Mouse (Mus musculus) kidney, adult 8-10 months (tissue): ENCODE data around the gene Maml2.
A peak's percentile ranks its signal among the peaks of the same experiment; 100 is the strongest.

ENCODE experiments used
- DNase-seq, 2 experiments: peaks; one replicate each; pipeline ENCODE4 v3.0.0; 2022

The Maml2 gene

DNA sequence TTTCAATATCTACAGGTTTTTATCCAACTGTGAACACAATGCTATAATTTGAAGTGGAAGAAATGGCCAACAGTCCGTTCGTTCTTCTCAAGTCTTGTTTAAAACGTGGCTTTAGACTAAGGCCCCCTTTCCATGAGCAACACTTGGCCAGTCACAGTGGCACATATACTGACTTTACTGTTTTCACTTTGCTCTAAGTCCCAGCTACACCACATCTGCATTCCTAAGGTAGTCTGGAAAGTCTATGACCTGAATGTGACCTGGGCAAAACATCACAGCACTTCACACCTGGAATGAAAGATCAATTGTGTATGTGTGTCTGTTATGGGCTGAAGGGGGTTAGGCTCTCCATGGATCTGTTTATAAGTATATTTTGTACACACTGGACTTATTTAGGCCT lies 151.0 kb downstream of the Maml2 start:
- DNase-seq = no peak

DNA sequence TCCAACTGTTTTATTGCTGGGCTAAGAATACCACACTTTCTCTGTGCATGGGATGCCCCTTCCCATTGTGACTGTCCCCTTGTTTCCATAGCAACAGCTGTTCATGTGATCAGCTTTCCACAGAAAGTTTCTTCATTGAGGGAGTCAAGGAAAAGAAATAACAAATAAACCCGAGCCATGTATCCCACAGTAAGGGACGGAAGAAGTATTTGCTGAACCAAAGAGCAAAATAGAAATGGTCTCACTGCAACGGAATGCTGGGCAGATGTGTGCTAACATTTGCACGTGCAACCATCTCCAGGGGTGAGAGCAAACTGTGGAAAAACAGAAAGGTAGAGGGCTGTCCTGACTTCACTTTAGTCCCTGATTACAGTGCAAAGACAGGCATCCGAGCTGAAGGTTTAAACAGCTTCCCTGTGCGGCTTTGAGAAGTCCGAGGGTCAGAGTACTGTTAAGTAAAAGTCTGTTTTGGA lies 156.9 kb downstream of the Maml2 start:
- no peak for DNase-seq

DNA sequence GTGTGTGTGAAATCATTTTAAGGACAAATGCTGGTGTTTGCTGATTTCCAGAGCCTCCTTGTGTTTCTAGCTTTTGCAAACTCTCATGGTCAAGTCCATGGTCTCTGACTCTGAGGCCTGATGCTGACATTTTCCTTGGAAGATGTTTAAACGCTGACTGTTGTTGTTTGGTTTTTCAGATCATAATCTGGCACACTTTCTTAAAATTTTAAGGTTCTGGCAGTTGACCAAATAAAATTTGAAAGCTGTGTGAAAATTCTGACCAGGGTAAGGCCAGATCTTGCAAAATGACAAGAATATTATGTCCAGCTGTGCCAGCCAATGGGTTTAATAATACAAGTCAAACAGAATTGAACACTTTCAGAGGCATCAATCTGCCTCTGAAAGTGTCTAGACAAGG lies 157.5 kb downstream of the Maml2 start:
- DNase-seq = no peak

- no peak for DNase-seq
Observed at GRCm38 (mm10) chr9:13457774-13458173, 160.0 kb downstream of the Maml2 start.

- no peak for DNase-seq
Observed at GRCm38 (mm10) chr9:13459371-13459770, 161.6 kb downstream of the Maml2 start.

DNA sequence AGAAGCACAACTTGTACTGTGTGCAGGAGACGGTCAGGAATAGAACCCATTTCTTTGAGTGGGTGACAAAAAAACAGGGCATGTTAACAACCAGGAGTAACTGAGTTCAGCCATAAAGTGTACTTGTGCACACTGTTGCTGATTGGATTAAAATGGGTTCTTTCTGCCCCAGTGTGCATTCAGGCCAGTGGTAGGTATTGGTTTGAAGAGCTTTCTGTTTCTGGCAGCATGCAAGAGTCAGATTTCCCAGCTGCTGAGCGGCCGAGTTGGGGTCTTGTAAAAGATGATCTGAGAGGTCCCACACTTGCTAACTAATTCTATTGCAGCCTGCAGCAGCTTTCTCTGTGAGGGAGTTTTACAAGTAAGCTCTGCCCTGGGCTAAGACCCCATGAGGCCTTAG lies 162.3 kb downstream of the Maml2 start:
- DNase-seq = no peak

DNA sequence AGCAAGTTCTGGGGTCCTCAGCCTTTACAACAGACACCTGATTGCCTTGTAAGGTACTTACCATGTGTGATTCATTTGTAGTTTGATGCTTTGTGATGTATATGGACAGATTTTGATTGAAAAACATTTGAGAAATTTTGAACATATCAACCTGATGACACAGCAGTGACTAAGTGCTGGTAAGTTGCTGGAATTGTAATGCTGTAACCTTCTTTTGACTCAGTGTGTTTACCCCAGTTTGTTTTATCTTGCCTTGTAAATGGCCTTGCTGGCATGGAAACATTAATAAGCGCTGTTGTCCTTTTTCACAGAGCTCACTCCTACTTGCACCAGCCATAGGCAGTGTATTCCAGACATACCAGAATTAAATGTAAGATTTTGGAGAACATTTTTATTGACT lies 163.2 kb downstream of the Maml2 start:
- no peak for DNase-seq

GRCm38 (mm10) chr9:13465358-13466020 lies 167.7 kb downstream of the Maml2 start:
- DNase-seq = no peak

DNA sequence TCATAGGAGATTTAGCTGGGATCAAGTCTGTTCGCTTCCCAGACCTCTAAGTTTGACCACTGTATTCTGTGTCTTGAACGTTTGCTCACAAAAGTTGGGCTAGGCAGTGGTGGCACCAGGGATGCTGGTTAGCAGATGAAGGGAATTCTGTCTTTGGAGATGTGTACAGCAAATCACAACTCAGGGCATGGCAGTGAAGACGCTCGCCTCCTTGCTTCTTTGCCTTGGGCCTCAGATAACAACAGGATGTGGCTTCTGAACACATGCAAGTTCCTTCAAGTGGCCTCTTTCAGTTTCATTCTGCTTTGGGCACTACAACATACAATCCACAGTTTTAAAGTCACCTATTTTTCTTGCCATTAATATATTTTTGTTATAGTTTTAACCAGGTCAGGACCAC lies 168.6 kb downstream of the Maml2 start:
- no peak for DNase-seq

GRCm38 (mm10) chr9:13466816-13467215 lies 169.1 kb downstream of the Maml2 start:
- DNase-seq = no peak

- no peak for DNase-seq
Observed at GRCm38 (mm10) chr9:13467745-13468144, 170.0 kb downstream of the Maml2 start.

DNA sequence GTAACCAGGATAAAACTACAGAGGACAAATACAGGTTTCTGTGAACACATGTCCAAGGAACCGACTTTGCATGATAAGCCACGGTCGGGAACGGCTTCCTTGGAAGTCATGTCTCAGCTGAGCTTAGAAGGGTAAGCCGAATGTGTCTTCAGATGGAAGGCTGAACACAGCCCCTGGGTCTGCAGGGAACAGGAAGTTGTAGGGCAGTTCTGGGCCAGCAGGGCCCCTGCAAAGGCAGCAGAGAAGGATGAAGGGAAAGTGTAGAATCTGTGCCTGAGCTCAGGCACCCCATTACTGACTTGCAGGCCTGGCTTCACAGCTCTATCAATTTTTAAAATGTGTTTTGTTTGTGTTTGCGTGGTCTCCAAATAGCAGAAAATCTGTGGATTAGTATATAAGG lies 171.0 kb downstream of the Maml2 start:
- no peak for DNase-seq

- peak; percentile 33 to 36 for DNase-seq
Observed at GRCm38 (mm10) chr9:13470013-13470412, 172.3 kb downstream of the Maml2 start.

DNA sequence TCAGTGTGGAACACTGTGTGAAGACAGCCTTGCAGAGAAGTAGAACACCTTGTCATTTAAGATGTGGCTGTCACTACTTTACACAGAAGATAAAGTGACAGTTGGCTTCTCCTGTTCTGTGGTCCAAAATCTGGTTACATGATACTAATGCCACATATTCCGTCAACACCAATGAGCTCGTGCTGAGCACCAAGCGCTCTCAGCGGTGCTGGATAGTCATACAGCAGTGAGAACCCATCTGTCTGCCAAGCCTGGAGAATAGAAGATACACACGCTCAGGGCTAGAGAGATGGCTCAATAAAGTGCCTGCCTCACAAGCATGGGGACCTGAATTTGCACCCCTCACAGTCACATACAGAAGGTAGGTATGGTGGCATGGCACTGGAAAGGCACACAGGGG lies 177.2 kb downstream of the Maml2 start:
- DNase-seq = no peak

GRCm38 (mm10) chr9:13479275-13479674 lies 181.5 kb downstream of the Maml2 start:
- no peak for DNase-seq

- DNase-seq = no peak
Observed at GRCm38 (mm10) chr9:13483199-13484068, 185.7 kb downstream of the Maml2 start.

DNA sequence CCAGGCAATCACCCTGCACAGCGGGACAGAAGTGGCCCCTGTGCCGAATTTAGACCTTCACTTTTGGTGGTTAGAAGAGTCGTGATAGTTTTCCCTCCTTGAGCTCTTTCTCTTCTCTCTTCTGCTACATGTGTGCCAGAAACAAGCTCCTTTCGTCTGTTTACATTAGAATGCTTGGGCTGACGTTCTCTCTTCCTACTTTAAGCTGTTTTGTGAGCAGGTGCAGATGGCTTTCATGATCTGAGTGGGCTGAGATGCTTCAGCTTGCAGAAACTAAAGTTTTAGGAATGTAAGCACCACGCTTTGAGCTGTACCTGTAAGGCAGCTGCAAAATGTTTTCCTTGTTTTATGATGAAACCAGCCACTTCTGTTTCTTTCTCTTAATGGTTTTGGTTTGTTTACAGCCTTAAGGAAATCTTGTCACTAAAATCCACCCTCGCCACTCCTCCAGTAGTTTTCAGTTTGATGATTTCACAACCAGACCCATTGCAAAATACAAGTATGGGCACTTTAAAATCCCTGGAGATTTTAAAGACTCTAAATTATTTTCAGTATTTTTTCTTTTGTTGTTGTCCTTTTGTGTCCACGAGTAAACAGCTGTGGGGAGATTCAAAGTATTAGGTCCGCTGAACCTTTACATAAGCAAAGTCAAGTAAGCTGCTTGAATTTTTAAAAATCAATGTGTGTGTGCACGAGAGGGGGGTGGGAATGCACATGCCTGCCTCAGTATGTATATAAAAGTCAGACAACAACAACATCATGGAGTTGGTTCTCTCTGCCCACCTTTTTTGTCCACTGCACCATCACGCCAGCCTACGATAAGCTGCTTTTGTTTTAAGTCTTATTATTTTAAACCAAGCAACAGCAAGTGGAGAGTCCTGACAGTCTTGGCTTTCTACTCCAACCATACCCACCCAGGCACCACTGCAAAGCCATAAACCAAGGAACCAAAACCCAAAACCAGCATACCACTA lies 186.8 kb downstream of the Maml2 start:
- no peak for DNase-seq

DNA sequence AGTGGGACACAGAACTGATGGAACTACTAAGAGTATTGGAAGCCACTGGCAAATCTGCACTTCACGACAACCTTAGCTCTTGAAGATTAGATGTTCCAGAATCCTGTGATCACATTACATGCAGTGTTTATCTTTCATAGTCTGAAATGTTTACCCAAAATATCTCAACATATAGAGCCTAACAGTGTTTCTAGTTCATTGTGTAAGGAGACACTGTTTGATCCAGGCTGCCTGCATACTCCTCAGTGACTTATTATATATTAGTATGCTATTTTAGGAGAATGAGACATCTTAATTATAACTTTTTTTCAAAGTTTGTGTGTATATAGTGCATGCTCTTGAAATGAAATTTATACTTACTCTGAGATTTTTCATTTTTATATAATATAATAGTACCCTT lies 188.2 kb downstream of the Maml2 start:
- DNase-seq = no peak

GRCm38 (mm10) chr9:13491107-13491506 lies 193.3 kb downstream of the Maml2 start:
- no peak for DNase-seq

DNA sequence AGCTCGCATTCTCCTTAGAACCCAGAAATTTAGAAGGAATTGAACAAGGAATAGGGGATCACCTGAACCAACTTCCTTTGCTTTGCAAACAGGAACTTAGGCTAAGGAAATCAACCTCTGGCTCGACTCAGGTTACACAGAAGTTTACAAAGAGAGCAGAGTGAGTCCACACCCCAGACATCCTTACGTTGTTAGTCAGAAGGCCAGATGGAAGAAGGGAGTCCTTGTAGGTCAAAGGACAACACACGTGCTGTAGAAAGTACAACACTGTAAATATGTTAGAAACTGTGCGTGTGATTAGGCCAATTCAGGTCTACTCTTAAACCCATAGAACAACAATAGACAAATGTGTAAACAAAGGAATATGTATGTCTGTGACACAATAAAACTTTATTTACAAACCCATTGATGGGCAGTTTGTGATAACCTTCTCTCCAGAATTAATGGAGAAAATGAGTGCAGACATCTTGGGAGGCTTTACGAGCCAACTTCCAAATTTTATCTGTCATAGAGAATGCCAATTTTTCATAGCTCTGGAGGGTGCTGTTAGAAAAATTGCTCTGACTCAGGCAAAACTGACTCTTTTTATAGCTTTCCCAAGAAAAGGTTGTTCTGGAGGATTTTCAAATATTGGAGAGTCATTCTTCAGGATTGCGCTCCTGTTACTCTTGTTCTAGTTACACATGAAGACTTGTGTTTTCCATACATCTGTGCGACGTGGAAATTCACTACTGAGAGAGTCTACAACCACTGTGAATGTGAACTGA lies 194.3 kb downstream of the Maml2 start:
- no peak for DNase-seq

DNA sequence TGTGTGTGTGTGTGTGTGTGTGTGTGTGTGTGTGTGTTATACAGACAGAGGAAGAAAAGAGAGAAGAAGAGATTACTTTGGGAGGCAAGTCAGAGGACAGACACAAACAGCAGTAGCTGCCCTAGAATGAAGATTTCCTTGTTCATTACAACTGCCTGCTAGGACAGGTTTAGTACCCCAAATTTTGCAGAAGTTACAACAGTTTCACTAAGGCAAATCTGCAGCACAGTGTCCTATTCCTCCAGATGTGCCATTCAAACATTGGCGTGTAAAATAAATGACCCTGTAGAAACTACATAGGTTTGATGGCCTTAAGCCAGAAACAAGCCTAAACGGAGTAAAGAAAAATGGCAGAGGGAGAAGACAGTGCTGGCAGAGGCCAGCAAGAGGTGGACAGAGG lies 195.1 kb downstream of the Maml2 start:
- no peak for DNase-seq

- DNase-seq = no peak
Observed at GRCm38 (mm10) chr9:13493746-13494145, 196.0 kb downstream of the Maml2 start.
